Mouse (Mus musculus): ENCODE results near the gene Safb.

Safb gene

GRCm38 (mm10) chr17:56584257-56585130 lies at the start of gene Safb, which contains the start of gene Safb2:
Safb (plus strand) TSS chr17:56584825.
Safb2 (minus strand) TSS chr17:56584585.
- DNase-seq, result peak; percentile 99

GRCm38 (mm10) chr17:56536192-56536591 lies 48.4 kb upstream of the Safb start:
- DNase-seq, result no peak

- no peak for DNase-seq
These were observed 47.8 kb upstream of the Safb start for GRCm38 (mm10) chr17:56536874-56537273.

- DNase-seq, result no peak
These were observed 46.7 kb upstream of the Safb start for GRCm38 (mm10) chr17:56537912-56538311.

GRCm38 (mm10) chr17:56540562-56540975 lies 44.1 kb upstream of the Safb start:
- DNase-seq, result no peak

GRCm38 (mm10) chr17:56542736-56543135 lies 41.9 kb upstream of the Safb start:
- DNase-seq, result no peak

- no peak for DNase-seq
These were observed 40.9 kb upstream of the Safb start for GRCm38 (mm10) chr17:56543684-56544224.

GRCm38 (mm10) chr17:56544699-56545387 lies 39.8 kb upstream of the Safb start:
- DNase-seq, result no peak

GRCm38 (mm10) chr17:56545945-56546344 lies 38.7 kb upstream of the Safb start:
- DNase-seq, result no peak

GRCm38 (mm10) chr17:56546576-56546975 lies 38.0 kb upstream of the Safb start:
- DNase-seq, result no peak

- no peak for DNase-seq
These were observed 37.3 kb upstream of the Safb start for GRCm38 (mm10) chr17:56547116-56547845.

- DNase-seq, result peak; percentile 2
These were observed 36.6 kb upstream of the Safb start for GRCm38 (mm10) chr17:56547846-56548604.

- DNase-seq, result no peak
These were observed 36.0 kb upstream of the Safb start for GRCm38 (mm10) chr17:56548605-56549105.

GRCm38 (mm10) chr17:56550784-56551475 lies 33.7 kb upstream of the Safb start:
- DNase-seq, result peak; percentile 5

GRCm38 (mm10) chr17:56551841-56552581 lies 32.6 kb upstream of the Safb start:
- DNase-seq, result peak; percentile 16

GRCm38 (mm10) chr17:56552781-56553363 lies 31.8 kb upstream of the Safb start:
- DNase-seq, result peak; percentile 72

- DNase-seq, result peak; percentile 9
These were observed 30.5 kb upstream of the Safb start, which contains the start of gene Gm20219 for GRCm38 (mm10) chr17:56554122-56554551. Gm20219 (minus strand) TSS chr17:56554387.

GRCm38 (mm10) chr17:56558448-56558847 lies 26.2 kb upstream of the Safb start:
- DNase-seq, result peak; percentile 72

- DNase-seq, result no peak
These were observed 25.2 kb upstream of the Safb start for GRCm38 (mm10) chr17:56559386-56559785.

GRCm38 (mm10) chr17:56560131-56560530 lies 24.5 kb upstream of the Safb start:
- DNase-seq, result no peak

Measured in right cerebral cortex, postnatal 14 days (tissue).